Mouse (Mus musculus): ENCODE results near the gene Hivep1.

DNA sequence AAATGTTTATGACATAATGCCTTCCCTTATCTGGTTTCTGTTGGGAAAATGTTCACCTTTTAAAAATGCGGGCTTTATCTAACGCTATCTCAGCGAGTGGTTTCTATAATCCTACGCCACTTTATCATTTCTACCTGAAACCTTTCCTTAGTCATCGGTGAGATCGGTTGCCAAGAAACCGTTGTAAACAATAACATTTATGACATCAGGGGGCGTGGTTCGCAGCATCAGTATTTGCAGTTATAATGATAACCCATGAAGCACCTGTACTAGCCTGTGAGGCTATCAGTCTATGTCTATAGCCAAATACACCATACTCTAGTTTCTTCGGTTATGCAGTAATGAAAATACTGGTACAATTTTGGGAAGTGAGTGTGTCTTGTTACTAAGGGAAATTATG is 177.0 kb downstream of the Hivep1 start:
- TF ChIP-seq TAL1 (IDR thresholded peaks at IDR 0.05; ENCODE audit: low read length): no peak
- no peak for TF ChIP-seq GATA1 (IDR thresholded peaks at IDR 0.05; ENCODE audit: low read length)

Measured in erythroblast, embryonic 14.5 days (primary cell).